Mouse (Mus musculus) urinary bladder, postnatal 0 days (tissue): Measurements from ENCODE around the gene Cox4i1. TPM values are rescaled to one million over a fixed set of nuclear protein-coding genes. Genes with fewer than 3 reads are reported as not detected.

Experiments used
- polyA plus RNA-seq: library from polyadenylated mRNA; unstranded; fragments of >200 nt; fragmentation: Nextera tagmentation; extraction: Ambion mirVana; gene quantifications from 2 replicates; pipeline ENCODE4 v1.2.1, GENCODE M21; 2015

Cox4i1 gene
- polyA plus RNA-seq = 1,454 and 1,533 TPM in 2 replicates

DNA sequence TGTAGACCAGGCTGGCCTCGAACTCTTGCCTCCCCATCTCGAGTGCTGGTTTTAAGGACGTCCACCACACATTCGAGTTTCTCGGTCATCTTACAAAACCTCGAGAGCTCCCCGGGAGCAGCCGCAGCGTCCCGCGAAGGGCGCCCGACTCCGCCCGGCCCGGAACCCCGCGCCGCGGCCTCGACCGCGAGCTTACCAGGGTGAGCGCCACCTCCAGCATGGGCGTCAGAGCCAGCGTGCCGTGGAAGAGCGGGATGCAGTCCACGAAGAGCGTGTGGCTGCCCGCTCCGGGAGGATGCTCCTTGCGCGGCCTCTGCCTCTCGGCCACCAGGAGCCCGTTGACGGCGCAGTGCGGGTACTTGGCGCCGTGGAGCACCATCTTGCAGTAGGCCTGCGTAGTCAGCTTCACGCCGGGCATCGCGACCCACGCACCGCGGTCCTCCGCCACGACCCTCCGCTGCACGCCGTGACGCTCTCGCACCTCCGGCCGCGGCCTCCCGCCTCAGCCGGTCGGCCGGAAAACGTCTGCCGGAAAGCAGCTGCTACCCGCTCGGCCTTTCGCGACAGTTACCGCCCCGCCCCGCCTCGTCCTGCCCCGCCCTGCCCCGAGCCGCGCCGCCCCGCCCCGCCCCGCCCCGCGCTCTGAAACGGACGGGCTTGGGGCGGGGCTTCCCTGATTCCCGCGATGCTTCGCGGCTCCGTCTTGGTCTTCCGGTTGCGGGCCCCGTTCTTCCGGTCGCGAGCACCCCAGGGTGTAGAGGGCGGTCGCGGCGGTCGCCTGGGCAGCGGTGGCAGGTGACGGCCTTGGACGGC, at the start of gene Cox4i1, which contains the start of gene Gm27021:
TSS of gene Cox4i1 (plus strand) at position 662 of the 813 bp plus-strand sequence.
TSS of gene Gm27021 (minus strand) at position 519 of the 813 bp plus-strand sequence.

DNA sequence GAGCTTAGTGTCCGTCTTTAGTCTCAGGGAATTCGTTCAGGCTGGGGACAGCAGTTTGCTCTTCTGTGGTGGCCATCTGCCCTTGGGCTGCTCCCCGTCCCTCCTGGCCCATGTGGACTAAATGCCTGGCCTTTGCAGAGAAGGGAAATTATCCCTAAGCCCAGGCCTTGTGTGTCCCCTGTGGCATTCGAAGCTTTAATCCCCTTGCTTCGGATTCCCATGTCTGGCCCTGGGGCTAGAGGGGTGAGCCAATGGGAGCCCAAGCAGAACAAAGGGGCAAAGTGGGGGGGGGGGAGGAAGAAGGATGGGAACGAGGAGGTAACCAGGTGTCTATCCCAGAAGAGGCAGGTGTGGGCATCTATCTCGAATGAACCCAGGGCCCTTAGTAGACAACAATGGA, 20.5 kb upstream of the Cox4i1 start, which contains the start of gene 1190005I06Rik:
TSS of gene 1190005I06Rik (minus strand) at position 101 of the 400 bp plus-strand sequence.

DNA sequence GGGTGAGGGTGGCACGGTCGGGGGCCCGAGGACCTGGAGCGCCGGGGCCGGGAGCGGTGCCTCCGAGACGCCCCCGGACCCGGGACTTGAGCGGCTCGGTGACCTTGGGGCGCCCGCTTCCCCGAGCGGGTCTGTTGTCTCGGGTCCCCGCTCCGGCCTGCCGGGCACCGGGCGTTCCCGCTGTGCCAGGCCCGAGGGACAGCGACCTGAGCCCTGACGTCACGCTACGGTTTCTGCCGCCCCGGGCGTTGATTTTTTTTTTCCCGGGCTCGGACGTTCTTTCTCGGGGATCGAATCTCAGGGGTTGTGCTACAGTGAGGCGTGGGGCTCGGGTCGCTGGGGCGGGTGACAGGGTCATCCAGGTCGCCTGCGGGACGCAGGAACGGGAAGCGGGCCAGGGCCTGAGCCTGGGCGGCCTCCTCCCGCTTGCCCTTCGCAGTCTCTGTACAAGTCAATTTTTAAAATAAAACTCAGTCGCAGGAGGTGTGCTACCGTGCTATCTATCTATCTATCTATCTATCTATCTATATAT, 418 bp downstream of the Cox4i1 start, which contains the start of gene Emc8:
TSS of gene Emc8 (minus strand) at position 200 of the 532 bp plus-strand sequence.

Other genes starting within 250 kb of the Cox4i1 start
- gene Gins2, start 78.9 kb upstream of the Cox4i1 start, polyA plus RNA-seq = 28.7 and 37.4 TPM in 2 replicates
- gene 1190005I06Rik, start 20.6 kb upstream of the Cox4i1 start, polyA plus RNA-seq = 21.9 and 33.6 TPM in 2 replicates
- 1.2 and 3.7 TPM in 2 replicates for gene Gm27021, start 143 bp upstream of the Cox4i1 start, polyA plus RNA-seq
- 231 and 258 TPM in 2 replicates for gene Emc8, start 351 bp downstream of the Cox4i1 start, polyA plus RNA-seq
- 12.1 and 25.6 TPM in 2 replicates for gene Irf8, start 68.1 kb downstream of the Cox4i1 start, polyA plus RNA-seq